15 mouse cellular contexts compared by ENCODE assay signal in the genomic region with DNA sequence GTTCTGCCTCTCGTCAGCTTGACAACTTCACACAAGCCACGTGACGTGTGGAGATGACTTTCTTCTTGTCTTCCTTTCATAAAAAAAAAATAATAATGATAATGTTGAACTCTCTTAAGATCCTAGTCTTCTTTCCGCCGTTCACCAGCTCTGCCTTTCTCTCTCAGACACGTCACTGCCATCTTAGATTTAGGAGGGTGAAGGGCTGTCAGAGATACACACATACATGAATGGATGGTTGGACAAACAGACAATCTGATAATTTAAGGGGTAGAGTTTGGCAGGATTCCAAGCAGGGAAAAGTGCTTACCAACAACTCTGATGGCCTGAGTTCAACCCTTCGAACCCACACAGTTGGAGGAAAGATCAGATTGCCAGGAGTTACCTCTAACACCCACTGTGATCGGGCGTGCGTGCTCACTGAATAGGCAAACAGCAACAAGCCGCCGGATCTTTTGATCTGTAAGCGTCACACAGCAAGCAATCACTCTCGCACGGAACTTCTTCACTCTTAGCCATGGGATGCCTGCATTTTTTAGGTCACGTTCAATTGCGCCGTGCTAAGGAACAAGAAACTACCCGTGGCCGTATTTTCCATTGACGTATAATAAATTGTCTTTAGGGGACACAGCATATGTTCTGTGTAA.
A peak's percentile ranks its signal among the peaks of the same experiment; 100 is the strongest.
DNase-seq lines count a peak whose midpoint lies in the region; ATAC-seq lines count a peak whose summit lies in the region.
"Had no signal": no experiment of that assay in that cellular context is flagged by ENCODE, and none has a peak within 500 bp of the region (broad histone marks: within the 10 kb centered on the region; RNA-seq: fewer than 3 reads in every experiment).

No protein-coding gene starts in this region.

- H3K4me3 ChIP-seq in heart, embryonic 10.5 days = no peak overlapping the region
- no peak overlapping the region for H3K4me3 ChIP-seq in kidney, embryonic 16.5 days (ENCODE audit: low read length)
- no peak overlapping the region for H3K4me3 ChIP-seq in liver, embryonic 11.5 days (ENCODE audit: low read depth, low read length)
- no peak overlapping the region for H3K4me3 ChIP-seq in intestine, embryonic 15.5 days (replicated peaks)
- H3K4me3 ChIP-seq: forebrain, embryonic 10.5 days had no signal

- WGBS in heart, embryonic 10.5 days = 56% methylated on average over 21 of the region's 21 CpGs
- 40% methylated on average over 21 of the region's 21 CpGs for WGBS in kidney, embryonic 16.5 days
- WGBS in liver, embryonic 11.5 days = 61% methylated on average over 21 of the region's 21 CpGs
- WGBS in intestine, embryonic 15.5 days = 75% methylated on average over 21 of the region's 21 CpGs

- ATAC-seq in kidney, embryonic 16.5 days (ENCODE audit: low FRiP score, low TSS enrichment) = no peak
- ATAC-seq in liver, embryonic 11.5 days (replicated peaks; ENCODE audit: low FRiP score) = no peak
- no peak for ATAC-seq in intestine, embryonic 15.5 days

- no peaks in the 10 kb centered on the region for H3K36me3 ChIP-seq in heart, embryonic 10.5 days
- H3K36me3 ChIP-seq in kidney, embryonic 16.5 days (ENCODE audit: insufficient read depth, low read length) = no peaks in the 10 kb centered on the region
- H3K36me3 ChIP-seq in liver, embryonic 11.5 days (ENCODE audit: control insufficient read depth, insufficient read depth, low read length) = no peaks in the 10 kb centered on the region
- H3K36me3 ChIP-seq in intestine, embryonic 15.5 days = no peaks in the 10 kb centered on the region
- H3K36me3 ChIP-seq: forebrain, embryonic 10.5 days had no signal

- no peaks in the 10 kb centered on the region for H3K27me3 ChIP-seq in heart, embryonic 10.5 days (ENCODE audit: insufficient read depth, poor library complexity, severe bottlenecking)
- no peaks in the 10 kb centered on the region for H3K27me3 ChIP-seq in kidney, embryonic 16.5 days (ENCODE audit: insufficient read depth, low read length)
- no peaks in the 10 kb centered on the region for H3K27me3 ChIP-seq in liver, embryonic 11.5 days (replicated peaks; ENCODE audit: control insufficient read depth, insufficient read depth, low read length)
- no peaks in the 10 kb centered on the region for H3K27me3 ChIP-seq in intestine, embryonic 15.5 days (replicated peaks)

- H3K4me2 ChIP-seq in kidney, embryonic 16.5 days (replicated peaks; ENCODE audit: low read depth, low read length) = no peak overlapping the region
- peak overlapping the region; percentile 7; the same call in 1 of the 2 replicates for H3K4me2 ChIP-seq in liver, embryonic 11.5 days
- H3K4me2 ChIP-seq in intestine, embryonic 15.5 days (replicated peaks) = no peak overlapping the region

- no peak for DNase-seq in heart, embryonic 10.5 days (ENCODE audit: low spot score)
- no peak for DNase-seq in heart, adult 18-20 months
- no peak for DNase-seq in kidney, postnatal 14 days
- peak; percentile 56 for DNase-seq in R1 (ENCODE audit: low read depth, low spot score)
- no peak for DNase-seq in liver, embryonic 11.5 days (ENCODE audit: low spot score)
- DNase-seq in right cerebral cortex, postnatal 14 days = no peak
- DNase-seq: B cell, adult 2 months; cerebellum, adult 11 months; lung, adult 18-20 months; thymus, adult 2 months had no signal

- peaks cover 48% of the 10 kb centered on the region for H3K4me1 ChIP-seq in heart, embryonic 10.5 days
- peaks cover 18% of the 10 kb centered on the region for H3K4me1 ChIP-seq in kidney, embryonic 16.5 days (ENCODE audit: insufficient read depth, low read length)
- peaks cover 27% of the 10 kb centered on the region for H3K4me1 ChIP-seq in liver, embryonic 11.5 days (replicated peaks; ENCODE audit: control insufficient read depth, insufficient read depth, low read length)
- H3K4me1 ChIP-seq in intestine, embryonic 15.5 days (replicated peaks) = no peaks in the 10 kb centered on the region

- no peak overlapping the region for H3K9ac ChIP-seq in kidney, embryonic 16.5 days (replicated peaks; ENCODE audit: low read length)
- H3K9ac ChIP-seq in liver, embryonic 11.5 days (ENCODE audit: low read depth, low read length) = no peak overlapping the region
- no peak overlapping the region for H3K9ac ChIP-seq in intestine, embryonic 15.5 days

- H3K27ac ChIP-seq in heart, embryonic 10.5 days = peak overlapping the region; percentile 72; the same call in 1 of the 2 replicates
- peak overlapping the region; percentile 50; the same call in 1 of the 2 replicates for H3K27ac ChIP-seq in kidney, embryonic 16.5 days (ENCODE audit: low read length)
- H3K27ac ChIP-seq in liver, embryonic 11.5 days (ENCODE audit: low read depth, low read length) = peak overlapping the region; percentile 51
- H3K27ac ChIP-seq in intestine, embryonic 15.5 days = no peak overlapping the region
- H3K27ac ChIP-seq: forebrain, embryonic 10.5 days; kidney, postnatal 0 days; macrophage had no signal

- H3K9me3 ChIP-seq in heart, embryonic 10.5 days = no peaks in the 10 kb centered on the region
- H3K9me3 ChIP-seq in kidney, embryonic 16.5 days (ENCODE audit: low read length) = no peaks in the 10 kb centered on the region
- H3K9me3 ChIP-seq in liver, embryonic 11.5 days (ENCODE audit: control insufficient read depth, low read length) = no peaks in the 10 kb centered on the region
- no peaks in the 10 kb centered on the region for H3K9me3 ChIP-seq in intestine, embryonic 15.5 days
- H3K9me3 ChIP-seq: forebrain, embryonic 10.5 days had no signal
